Mouse (Mus musculus): Measurements from ENCODE around the gene Smg9.

DNA sequence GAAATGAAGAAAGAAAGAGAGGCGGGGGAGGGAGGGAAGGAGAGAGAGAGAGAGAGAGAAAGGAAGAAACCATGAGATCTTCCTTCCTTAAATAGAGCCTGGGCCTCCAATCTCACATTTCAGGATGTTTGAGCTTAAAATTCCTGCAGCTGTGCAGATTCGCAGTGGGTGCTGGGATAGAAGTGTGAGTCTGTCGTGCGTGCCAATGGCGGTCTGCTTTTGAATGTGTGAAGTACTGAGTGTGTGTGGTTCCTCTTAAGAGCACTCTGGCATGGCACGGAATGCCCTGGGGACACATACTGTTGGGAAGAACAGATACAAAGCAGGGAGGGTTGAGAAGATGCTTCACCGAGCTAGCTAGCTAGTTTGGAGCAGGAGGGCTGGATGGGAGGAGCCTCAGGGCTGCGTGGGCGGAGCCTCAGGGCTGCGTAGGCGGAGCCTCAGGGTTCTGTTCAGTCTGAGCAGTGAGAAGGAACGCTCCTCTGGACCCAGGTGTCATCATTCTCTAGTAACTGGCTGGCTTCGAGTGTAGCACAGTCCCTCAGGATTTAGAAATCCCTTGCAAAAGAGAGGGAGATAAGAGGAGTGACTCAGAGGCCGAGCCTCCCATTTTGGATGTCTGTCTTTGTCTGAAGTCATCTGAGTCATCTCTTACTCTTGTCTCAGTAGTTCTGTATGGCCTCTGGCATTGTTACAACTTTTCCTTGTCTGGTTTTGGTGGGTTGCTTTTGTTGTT is 49.5 kb downstream of the Smg9 start:
- TF ChIP-seq CTCF (IDR thresholded peaks at IDR 0.05; ENCODE audit: borderline replicate concordance, extremely low read depth, insufficient read depth, insufficient read length) (no peak), POLR2A (IDR thresholded peaks at IDR 0.05; ENCODE audit: borderline replicate concordance, extremely low read depth, insufficient read depth, insufficient read length, poor library complexity, severe bottlenecking) (no peak)
